Mouse (Mus musculus) lung, embryonic 15.5 days (tissue): ENCODE measurements around the gene Rpain. TPM values are rescaled to one million over a fixed set of nuclear protein-coding genes. Genes with fewer than 3 reads are reported as not detected.

Source experiments
- polyA plus RNA-seq: library from polyadenylated mRNA; unstranded; fragments of >200 nt; fragmentation: Nextera tagmentation; extraction: Ambion mirVana; gene quantifications from 2 replicates; pipeline ENCODE4 v1.2.1, GENCODE M21; 2015

Gene Rpain
- polyA plus RNA-seq, 1 experiment from 2014 or later, result 81.4 TPM

Other genes starting within 250 kb of the Rpain start
- gene Zfp3, start 206.0 kb upstream of the Rpain start, polyA plus RNA-seq, result 4.6 and 5.4 TPM in 2 replicates
- 0.35 and 0.46 TPM in 2 replicates for gene Scimp, start 157.6 kb upstream of the Rpain start, polyA plus RNA-seq
- 29.9 and 32.5 TPM in 2 replicates for gene Rabep1, start 125.4 kb upstream of the Rpain start, polyA plus RNA-seq
- gene Nup88, start 240 bp upstream of the Rpain start, polyA plus RNA-seq, result 123 and 127 TPM in 2 replicates
- 220 and 229 TPM in 2 replicates for gene C1qbp, start 12.8 kb downstream of the Rpain start, polyA plus RNA-seq
- 18.4 and 18.6 TPM in 2 replicates for gene Dhx33, start 34.2 kb downstream of the Rpain start, polyA plus RNA-seq
- gene Mis12, start 49.4 kb downstream of the Rpain start, polyA plus RNA-seq, result 49.5 and 51.2 TPM in 2 replicates
- 52.6 and 53.1 TPM in 2 replicates for gene Derl2, start 49.6 kb downstream of the Rpain start, polyA plus RNA-seq
- gene 6330403K07Rik, start 63.3 kb downstream of the Rpain start, polyA plus RNA-seq, result 99.5 and 99.8 TPM in 2 replicates
- 0.11 and 0.19 TPM in 2 replicates for gene Nlrp1a, start 174.5 kb downstream of the Rpain start, polyA plus RNA-seq